Mouse (Mus musculus) intestine, embryonic 14.5 days (tissue): ENCODE results near the gene Lrp8. TPM values are rescaled to one million over a fixed set of nuclear protein-coding genes. Genes with fewer than 3 reads are reported as not detected.

Source experiments
- ATAC-seq: fragments of 200-750 bp; cut with Nextera tagmentation; replicated peaks from 2 replicates; pipeline ENCODE4 v1.8.0; 2017; ENCODE audit warnings: low read depth, moderate number of reproducible peaks, moderate TSS enrichment, moderate library complexity; ENCODE audit not compliant: low FRiP score, low TSS enrichment
- DNase-seq: peaks from one replicate; pipeline ENCODE4 v3.0.0-alpha.2; 2018; ENCODE audit warnings: low spot score
- H3K27ac ChIP-seq: fragments of 300-500 bp; sonication (generic); 2 replicates; pipeline ENCODE4 v1.5.1; 2014; ENCODE audit warnings: low read depth, mild to moderate bottlenecking, control low read depth
- H3K27me3 ChIP-seq: fragments of 300-500 bp; sonication (generic); replicated peaks from 2 replicates; pipeline ENCODE4 v1.6.1; 2014; ENCODE audit warnings: low read length, control low read depth; ENCODE audit not compliant: control insufficient read depth, insufficient read depth
- H3K36me3 ChIP-seq: fragments of 300-500 bp; sonication (generic); 2 replicates; pipeline ENCODE4 v1.6.1; 2014; ENCODE audit warnings: low read length, control low read depth; ENCODE audit not compliant: control insufficient read depth, insufficient read depth
- H3K4me1 ChIP-seq: fragments of 300-500 bp; sonication (generic); replicated peaks from 2 replicates; pipeline ENCODE4 v1.6.1; 2014; ENCODE audit warnings: low read length, control low read depth, mixed read lengths; ENCODE audit not compliant: control insufficient read depth, insufficient read depth
- H3K4me2 ChIP-seq: fragments of 300-500 bp; sonication (generic); 2 replicates; pipeline ENCODE4 v1.6.1; 2014; ENCODE audit warnings: low read length
- H3K4me3 ChIP-seq: fragments of 300-500 bp; sonication (generic); 2 replicates; pipeline ENCODE4 v1.5.1; 2014; ENCODE audit warnings: low read depth, low read length, control low read depth, mixed read lengths
- H3K9ac ChIP-seq: fragments of 300-500 bp; sonication (generic); 2 replicates; pipeline ENCODE4 v1.6.1; 2014; ENCODE audit warnings: mild to moderate bottlenecking, low read length
- H3K9me3 ChIP-seq: fragments of 300-500 bp; sonication (generic); 2 replicates; pipeline ENCODE4 v1.6.1; 2016; ENCODE audit warnings: low read length, control low read depth; ENCODE audit not compliant: control insufficient read depth
- WGBS: fragments of 180-500 bp; shearing (Covaris S2); extraction: QIAGEN DNeasy Blood & Tissue Kit; methylation state at CpG from one replicate; pipeline ENCODE4 v1.1.7; 2014; 5-methylcytosine and 5-hydroxymethylcytosine counted together
- polyA plus RNA-seq: library from polyadenylated mRNA; unstranded; fragments of >200 nt; fragmentation: Nextera tagmentation; extraction: Ambion mirVana; gene quantifications from 2 replicates; pipeline ENCODE4 v1.2.1, GENCODE M21; 2014

Gene Lrp8
- polyA plus RNA-seq = 3.6 and 5.1 TPM in 2 replicates

DNA sequence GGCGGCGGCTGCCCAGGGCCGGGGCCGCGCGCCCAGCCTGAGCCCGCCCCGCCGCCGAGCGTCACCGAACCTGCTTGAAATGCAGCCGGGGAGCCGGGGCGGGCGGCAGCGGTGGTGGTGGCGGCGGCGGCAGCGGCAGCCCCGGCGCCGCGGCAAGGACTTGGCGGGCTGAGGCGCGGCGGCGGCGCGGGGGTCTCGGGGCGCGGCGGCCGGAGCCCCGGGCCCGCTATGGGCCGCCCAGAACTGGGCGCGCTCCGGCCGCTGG is at the start of gene Lrp8:
Gene Lrp8, plus strand, starts transcription at position 77 of the 265 bp plus-strand sequence.
- no peak for DNase-seq
- H3K9ac ChIP-seq = peak within 1 kb of the TSS; percentile 53
- H3K27me3 ChIP-seq = no peaks in the 10 kb centered on the region; the same call in 1 of the 2 replicates
- no peaks in the 10 kb centered on the region for H3K36me3 ChIP-seq
- H3K4me2 ChIP-seq = peak within 1 kb of the TSS; percentile 100
- ATAC-seq = no peak
- H3K9me3 ChIP-seq = no peaks in the 10 kb centered on the region
- H3K4me1 ChIP-seq = 0 out of 2 replicates have a peak, but pooled peaks cover 6% of the 10 kb centered on the region
- H3K4me3 ChIP-seq = peak within 1 kb of the TSS; percentile 57
- peak within 1 kb of the TSS; percentile 64 for H3K27ac ChIP-seq
- 0% methylated on average over 16 of the region's 44 CpGs for WGBS

DNA sequence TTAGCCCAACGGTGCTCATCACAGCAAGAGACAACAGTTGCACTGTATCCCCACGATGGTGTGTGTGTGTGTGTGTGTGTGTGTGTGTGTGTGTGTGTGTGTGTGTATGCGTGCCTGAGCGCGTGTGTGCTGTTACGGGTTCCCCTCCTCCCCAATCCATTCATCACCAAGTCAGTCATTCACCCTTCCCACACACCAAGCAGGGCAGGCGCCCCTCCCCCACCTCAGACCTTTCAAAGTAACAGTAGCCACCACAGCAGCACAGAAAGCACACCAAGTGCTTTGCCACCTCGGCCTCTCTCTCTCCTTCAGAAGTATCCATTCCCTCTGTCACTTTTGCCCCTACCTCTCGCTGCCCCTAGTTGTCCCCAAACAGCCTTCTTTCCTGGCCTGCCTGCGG is 45.8 kb upstream of the Lrp8 start:
- Histone ChIP-seq H3K4me2 (no peak overlapping the region), H3K9ac (no peak overlapping the region), H3K27me3 (0 out of 2 replicates have a peak, but pooled peaks cover 3% of the 10 kb centered on the region), H3K4me1 (no peaks in the 10 kb centered on the region), H3K36me3 (no peaks in the 10 kb centered on the region), H3K9me3 (no peaks in the 10 kb centered on the region), H3K27ac (no peak overlapping the region), H3K4me3 (no peak overlapping the region)
- WGBS = 24% methylated on average over 10 of the region's 10 CpGs
- ATAC-seq (no peak), DNase-seq (no peak)

GRCm38 (mm10) chr4:107757487-107758470 is 44.3 kb upstream of the Lrp8 start:
- DNase-seq (no peak), ATAC-seq (no peak)
- Histone ChIP-seq H3K4me2 (no peak overlapping the region), H3K36me3 (no peaks in the 10 kb centered on the region), H3K27me3 (0 out of 2 replicates have a peak, but pooled peaks cover 3% of the 10 kb centered on the region), H3K9ac (no peak overlapping the region), H3K9me3 (no peaks in the 10 kb centered on the region), H3K4me3 (no peak overlapping the region), H3K27ac (no peak overlapping the region), H3K4me1 (no peaks in the 10 kb centered on the region)
- 74% methylated on average over 15 of the region's 15 CpGs for WGBS

DNA sequence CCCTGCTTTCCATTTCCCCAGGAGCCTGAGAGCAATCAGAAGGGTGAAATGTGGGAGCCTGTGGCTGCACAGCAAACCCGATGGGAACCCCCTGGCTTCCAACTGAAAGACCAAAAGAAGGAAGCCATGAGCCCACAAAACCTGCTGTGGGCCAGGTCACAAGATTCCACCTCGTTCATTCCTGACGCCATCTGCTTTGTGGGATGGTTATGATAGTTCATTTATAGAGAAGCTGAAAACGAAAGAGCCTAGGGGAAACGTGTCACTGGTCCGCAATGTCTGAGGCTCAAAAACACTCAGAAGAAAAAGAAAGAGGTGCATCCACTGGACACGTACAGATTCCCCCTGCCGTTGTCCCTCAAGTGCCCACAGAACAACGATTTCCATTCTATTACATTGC is 43.1 kb upstream of the Lrp8 start:
- H3K4me1 ChIP-seq = no peaks in the 10 kb centered on the region
- ATAC-seq = no peak
- no peaks in the 10 kb centered on the region for H3K36me3 ChIP-seq
- no peak for DNase-seq
- no peaks in the 10 kb centered on the region for H3K9me3 ChIP-seq
- H3K27ac ChIP-seq = no peak overlapping the region
- 0 out of 2 replicates have a peak, but pooled peaks cover 3% of the 10 kb centered on the region for H3K27me3 ChIP-seq
- H3K9ac ChIP-seq = no peak overlapping the region
- WGBS = 85% methylated on average over 9 of the region's 9 CpGs
- H3K4me2 ChIP-seq = no peak overlapping the region
- no peak overlapping the region for H3K4me3 ChIP-seq

DNA sequence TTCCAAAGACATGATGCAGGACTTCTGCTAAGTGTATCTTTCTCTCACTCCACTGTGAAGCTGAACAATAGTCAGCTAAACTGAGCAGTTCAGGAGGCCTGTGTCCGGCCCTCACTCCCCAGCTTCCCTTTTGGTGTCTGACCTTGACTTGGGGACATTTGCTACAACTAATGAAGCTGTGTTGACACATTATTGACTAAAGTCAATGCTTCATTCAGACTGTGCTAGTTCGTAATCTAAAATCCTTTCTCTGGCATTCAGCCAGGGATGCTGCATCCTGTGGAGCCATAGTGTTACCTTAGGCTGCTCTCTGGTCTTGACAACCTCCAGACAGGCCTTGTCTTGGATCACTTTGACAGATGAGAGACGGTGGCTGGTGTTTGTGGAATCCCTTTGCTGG is 39.1 kb upstream of the Lrp8 start:
- Histone ChIP-seq H3K27ac (no peak overlapping the region), H3K4me2 (no peak overlapping the region), H3K4me3 (no peak overlapping the region), H3K4me1 (no peaks in the 10 kb centered on the region), H3K36me3 (no peaks in the 10 kb centered on the region), H3K9me3 (no peaks in the 10 kb centered on the region), H3K9ac (no peak overlapping the region), H3K27me3 (no peaks in the 10 kb centered on the region)
- 43% methylated on average over 3 of the region's 3 CpGs for WGBS
- no peak for DNase-seq
- ATAC-seq = no peak

GRCm38 (mm10) chr4:107763598-107763997 is 38.5 kb upstream of the Lrp8 start:
- WGBS = 95% methylated on average over 2 of the region's 2 CpGs

DNA sequence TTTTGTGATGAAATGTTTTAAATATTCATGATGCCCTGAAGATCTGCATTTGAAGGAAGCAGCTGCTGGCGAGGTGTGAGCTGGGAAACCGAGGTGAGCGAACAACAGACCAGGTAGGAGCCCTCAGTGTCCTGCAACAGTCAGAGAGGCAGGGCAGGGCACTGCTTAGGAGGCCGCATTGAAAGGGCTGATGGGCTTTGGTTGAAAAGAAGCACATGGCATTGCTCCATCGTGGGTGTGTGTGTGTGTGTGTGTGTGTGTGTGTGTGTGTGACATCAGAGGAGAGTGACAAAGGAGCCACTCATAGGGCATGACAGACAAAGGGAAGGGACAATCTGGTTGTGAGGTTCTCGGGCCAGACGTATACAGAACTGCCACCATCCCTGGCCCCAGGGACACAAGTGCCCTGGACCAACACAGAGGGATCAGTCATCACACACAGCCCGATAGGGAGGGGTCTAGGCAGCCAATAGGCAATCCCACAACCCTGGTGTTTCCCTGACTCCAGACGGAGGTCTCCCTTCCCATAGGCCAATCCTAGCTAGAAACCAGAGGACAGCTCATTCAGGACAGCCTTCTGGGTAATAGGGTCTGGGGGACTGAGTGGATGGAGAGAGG is 36.8 kb upstream of the Lrp8 start:
- no peak for DNase-seq
- Histone ChIP-seq H3K9ac (no peak overlapping the region), H3K9me3 (no peaks in the 10 kb centered on the region), H3K27me3 (no peaks in the 10 kb centered on the region), H3K4me1 (no peaks in the 10 kb centered on the region), H3K4me2 (no peak overlapping the region), H3K4me3 (no peak overlapping the region), H3K27ac (no peak overlapping the region), H3K36me3 (no peaks in the 10 kb centered on the region)
- WGBS = 65% methylated on average over 9 of the region's 9 CpGs
- no peak for ATAC-seq

More at GRCm38 (mm10) chr4:107763598-107763997, 38.5 kb upstream of the Lrp8 start:
- Histone ChIP-seq H3K27ac (no peak overlapping the region), H3K36me3 (no peaks in the 10 kb centered on the region), H3K4me3 (no peak overlapping the region), H3K4me2 (no peak overlapping the region), H3K27me3 (no peaks in the 10 kb centered on the region), H3K4me1 (no peaks in the 10 kb centered on the region), H3K9me3 (no peaks in the 10 kb centered on the region), H3K9ac (no peak overlapping the region)
- no peak for DNase-seq
- ATAC-seq = 0 out of 2 replicates have a peak, but pooled peaks have one; percentile 47

GRCm38 (mm10) chr4:107766182-107766581 is 35.9 kb upstream of the Lrp8 start:
- Histone ChIP-seq H3K4me3 (no peak overlapping the region), H3K9ac (no peak overlapping the region), H3K4me2 (no peak overlapping the region), H3K4me1 (no peaks in the 10 kb centered on the region), H3K36me3 (no peaks in the 10 kb centered on the region), H3K27me3 (no peaks in the 10 kb centered on the region), H3K27ac (no peak overlapping the region), H3K9me3 (no peaks in the 10 kb centered on the region)
- DNase-seq (no peak), ATAC-seq (no peak)
- WGBS = 80% methylated on average over 5 of the region's 5 CpGs
